In the genomic region with DNA sequence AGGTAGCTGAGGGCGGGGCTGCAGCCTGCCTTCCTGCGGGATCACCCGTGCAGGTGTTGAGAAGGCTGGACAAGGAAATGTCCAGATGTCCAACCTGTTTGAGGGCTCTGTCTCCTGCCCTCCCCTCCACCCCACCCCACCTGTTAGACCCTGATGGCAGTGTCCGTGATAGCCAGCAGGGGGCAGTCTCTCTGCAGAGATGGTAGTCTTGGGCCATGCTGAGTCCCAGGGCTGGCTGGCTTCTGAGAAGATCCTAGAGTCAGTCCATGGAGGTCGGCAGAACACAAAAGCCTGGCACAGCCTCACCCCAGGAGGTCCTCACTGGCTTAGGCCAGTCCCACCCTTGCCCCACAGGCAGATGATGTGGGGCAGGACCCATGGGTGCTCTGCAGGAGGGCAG, we compare ENCODE assay signal across 10 mouse cellular contexts. TPM values are rescaled to one million over a fixed set of nuclear protein-coding genes. Genes with fewer than 3 reads are reported as not detected.
DNase-seq lines count a peak whose midpoint lies in the region; ATAC-seq and TF ChIP-seq lines count a peak whose summit lies in the region.
"Had no signal": no experiment of that assay in that cellular context is flagged by ENCODE, and none has a peak within 500 bp of the region (broad histone marks: within the 10 kb centered on the region; RNA-seq: fewer than 3 reads in every experiment).

No protein-coding gene starts in this region.

- peaks cover under 1% of the 10 kb centered on the region for H3K79me2 ChIP-seq in C2C12 (ENCODE audit: control insufficient read depth, insufficient read depth)

- 45% methylated on average over 5 of the region's 5 CpGs for WGBS in cerebellum, adult 2 months
- WGBS in kidney, embryonic 14.5 days, result 29% methylated on average over 5 of the region's 5 CpGs
- WGBS in liver, postnatal 0 days (ENCODE audit: insufficient replicate concordance), result 25% methylated on average over 5 of the region's 5 CpGs

- H3K4me1 ChIP-seq in cerebellum, adult 2 months (ENCODE audit: control insufficient read depth, insufficient read depth, low read length), result peaks cover 5% of the 10 kb centered on the region; the same call in 1 of the 2 replicates
- peaks cover 1% of the 10 kb centered on the region for H3K4me1 ChIP-seq in kidney, embryonic 14.5 days (ENCODE audit: control insufficient read depth, insufficient read depth, low read length)
- no peaks in the 10 kb centered on the region for H3K4me1 ChIP-seq in liver, postnatal 0 days (ENCODE audit: insufficient read depth)

- H3K36me3 ChIP-seq in C2C12 (ENCODE audit: control insufficient read depth, insufficient read depth), result no peaks in the 10 kb centered on the region
- H3K36me3 ChIP-seq in kidney, embryonic 14.5 days (ENCODE audit: control insufficient read depth, insufficient read depth, low read length), result no peaks in the 10 kb centered on the region
- no peaks in the 10 kb centered on the region for H3K36me3 ChIP-seq in liver, postnatal 0 days (replicated peaks; ENCODE audit: insufficient read depth, low read length)
- H3K36me3 ChIP-seq: heart, embryonic 13.5 days had no signal

- peak; percentile 18 for DNase-seq in MEL-GATA-1-ER (ENCODE audit: extremely low read depth, low read depth)
- peak; percentile 62 to 71 for DNase-seq in cerebellum, adult 2 months
- peak; percentile 79 for DNase-seq in gastrocnemius, adult 2 months
- DNase-seq in liver, postnatal 0 days, result peak; percentile 76
- DNase-seq in retina, postnatal 7 days (ENCODE audit: low read depth, low spot score), result peak; percentile 59
- peak; percentile 48 for DNase-seq in yolk sac, embryonic 10.5 days (ENCODE audit: low spot score)

- H3K79me3 ChIP-seq in C2C12 (ENCODE audit: low read depth), result no peaks in the 10 kb centered on the region

- no peak for TF ChIP-seq EP300 in liver, postnatal 0 days (IDR thresholded peaks at IDR 0.05; ENCODE audit: low read depth)

- intact Hi-C loops in gastrocnemius, adult 2 months (cut with DNase I), result loop anchor here (1.0 to 2.0 kb wide), 2 partner anchors 69 to 100 kb away; no protein-coding TSS in a partner anchor

- no peak overlapping the region for H3K4me2 ChIP-seq in kidney, embryonic 14.5 days (replicated peaks; ENCODE audit: low read depth, low read length)
- H3K4me2 ChIP-seq in liver, postnatal 0 days (ENCODE audit: low read depth, low read length), result no peak overlapping the region
- H3K4me2 ChIP-seq: heart, embryonic 13.5 days had no signal

- H3K9ac ChIP-seq in kidney, embryonic 14.5 days (ENCODE audit: low read depth, low read length), result no peak overlapping the region
- H3K9ac ChIP-seq in liver, postnatal 0 days (replicated peaks), result no peak overlapping the region
- H3K9ac ChIP-seq: heart, embryonic 13.5 days had no signal

- no peak overlapping the region for H3K4me3 ChIP-seq in C2C12 (ENCODE audit: insufficient read depth, poor library complexity, severe bottlenecking)
- H3K4me3 ChIP-seq in cerebellum, adult 2 months (replicated peaks; ENCODE audit: insufficient read depth, low read depth, low read length), result no peak overlapping the region
- no peak overlapping the region for H3K4me3 ChIP-seq in gastrocnemius, adult 2 months
- no peak overlapping the region for H3K4me3 ChIP-seq in kidney, embryonic 14.5 days (ENCODE audit: low read length)
- H3K4me3 ChIP-seq in liver, postnatal 0 days (ENCODE audit: low read depth, low read length), result no peak overlapping the region
- H3K4me3 ChIP-seq: heart, embryonic 13.5 days had no signal

- peak; percentile 61 for TF ChIP-seq CTCF in C2C12 (IDR thresholded peaks at IDR 0.05; ENCODE audit: control insufficient read depth, insufficient read depth, insufficient read length)
- peak; percentile 80 for TF ChIP-seq CTCF in cerebellum, adult 2 months (IDR thresholded peaks at IDR 0.05; ENCODE audit: borderline replicate concordance, insufficient read depth, low read depth, low read length)
- peak; percentile 72 for TF ChIP-seq CTCF in gastrocnemius, adult 2 months (IDR thresholded peaks at IDR 0.05)
- peak; percentile 87 for TF ChIP-seq CTCF in liver, postnatal 0 days (IDR thresholded peaks at IDR 0.05; ENCODE audit: low read depth)

- H3K9me3 ChIP-seq in kidney, embryonic 14.5 days (ENCODE audit: control insufficient read depth, low read length), result no peaks in the 10 kb centered on the region
- H3K9me3 ChIP-seq in liver, postnatal 0 days (ENCODE audit: low read length), result no peaks in the 10 kb centered on the region
- H3K9me3 ChIP-seq: heart, embryonic 13.5 days had no signal

- peak; percentile 75; the same call in 1 of the 2 replicates for ATAC-seq in kidney, embryonic 14.5 days (ENCODE audit: low FRiP score, low TSS enrichment)
- peak; percentile 66; the same call in 1 of the 2 replicates for ATAC-seq in liver, postnatal 0 days

- TF ChIP-seq POLR2A in cerebellum, adult 2 months (IDR thresholded peaks at IDR 0.05; ENCODE audit: borderline replicate concordance, insufficient read depth, low read length), result no peak

- no peak overlapping the region for H3ac ChIP-seq in C2C12 (ENCODE audit: control insufficient read depth, insufficient read length, low read depth)

- no peaks in the 10 kb centered on the region for H3K27me3 ChIP-seq in C2C12 (ENCODE audit: control insufficient read depth, insufficient read depth, insufficient read length)
- no peaks in the 10 kb centered on the region for H3K27me3 ChIP-seq in cerebellum, adult 2 months (ENCODE audit: control insufficient read depth, insufficient read depth, low read length)
- H3K27me3 ChIP-seq in kidney, embryonic 14.5 days (ENCODE audit: control insufficient read depth, insufficient read depth, low read length), result no peaks in the 10 kb centered on the region
- no peaks in the 10 kb centered on the region for H3K27me3 ChIP-seq in liver, postnatal 0 days (ENCODE audit: insufficient read depth, low read length)

- H3K27ac ChIP-seq in cerebellum, adult 2 months (ENCODE audit: insufficient read depth, low read length), result no peak overlapping the region
- H3K27ac ChIP-seq in gastrocnemius, adult 2 months, result no peak overlapping the region
- H3K27ac ChIP-seq in kidney, embryonic 14.5 days (ENCODE audit: low read depth, low read length), result no peak overlapping the region
- H3K27ac ChIP-seq in liver, postnatal 0 days (ENCODE audit: low read depth), result no peak overlapping the region
- H3K27ac ChIP-seq: heart, embryonic 13.5 days had no signal

TF ChIP-seq in C2C12, 6 proteins besides CTCF, POLR2A, EP300 and RAD21:
- no peak for TF ChIP-seq USF1 (IDR thresholded peaks at IDR 0.05; ENCODE audit: low read depth)
- TF ChIP-seq MYOG (IDR thresholded peaks at IDR 0.05; ENCODE audit: control insufficient read depth, extremely low read depth, insufficient read length), result no peak
- TF ChIP-seq MAX (IDR thresholded peaks at IDR 0.05), result no peak
- TF ChIP-seq MYOD1 (IDR thresholded peaks at IDR 0.05; ENCODE audit: control insufficient read depth, insufficient read length, low read depth), result no peak
- TF ChIP-seq CEBPB (IDR thresholded peaks at IDR 0.05; ENCODE audit: low read depth), result no peak
- no peak for TF ChIP-seq FOSL1 (IDR thresholded peaks at IDR 0.05; ENCODE audit: insufficient read depth, low read length, poor library complexity, severe bottlenecking)

RNA-seq across cellular contexts. Expression of a gene that starts 5.0 kb away (rescaled TPM):
- 4.1 TPM for polyA plus RNA-seq in C2C12 (2012; fragmentation: generic; extraction: Trizol)
- polyA plus RNA-seq in cerebellum, adult 2 months (2012; rRNA removed), result not detected in 2 replicates
- not detected for total RNA-seq in gastrocnemius, adult 2 months (2021)
- polyA plus RNA-seq in kidney, embryonic 14.5 days (2014; fragmentation: Nextera tagmentation; extraction: Ambion mirVana), result 0.09 TPM in 1 of 2 replicates, not detected in the other
- 0.07 and 0.08 TPM in 2 replicates for polyA plus RNA-seq in liver, postnatal 0 days (2015; fragmentation: Nextera tagmentation; extraction: Ambion mirVana)
- polyA plus RNA-seq: stomach, embryonic 16.5 days had no signal

RNA-seq across cellular contexts. Expression of a gene that starts 30.4 kb away (rescaled TPM):
- polyA plus RNA-seq in C2C12 (2012; fragmentation: generic; extraction: Trizol), result 1.1 TPM
- polyA plus RNA-seq in cerebellum, adult 2 months (2012; rRNA removed), result 1.3 and 1.5 TPM in 2 replicates
- total RNA-seq in gastrocnemius, adult 2 months (2021), result not detected
- polyA plus RNA-seq in kidney, embryonic 14.5 days (2014; fragmentation: Nextera tagmentation; extraction: Ambion mirVana), result 1.1 TPM in 2 replicates
- not detected in 2 replicates for polyA plus RNA-seq in liver, postnatal 0 days (2015; fragmentation: Nextera tagmentation; extraction: Ambion mirVana)
- polyA plus RNA-seq: heart, embryonic 13.5 days had no signal

Comparison
In these comparisons a context has a peak if more than half of its experiments do, and no peak if none do; other contexts are left out.
1. DNase-seq: peak in every context shown above with its lines; median percentile 79 in gastrocnemius, adult 2 months; 76 in liver, postnatal 0 days; 66 in cerebellum, adult 2 months; 59 in retina, postnatal 7 days; 48 in yolk sac, embryonic 10.5 days; 18 in MEL-GATA-1-ER.